Mouse (Mus musculus) embryonic facial prominence, embryonic 12.5 days (tissue): ENCODE measurements at regions not wholly inside any gene's neighbourhood (a gene's known extent, or its start where the extent isn't known, plus 50 kb on each side); places are given as distances from the start of the nearest gene placed in this dataset.
"Not testable (repeated sequence)": the region's sequence is repeated elsewhere in the genome, so short reads cannot be mapped to it uniquely, and the experiment has no call there.

Source experiments
- ATAC-seq: fragments of 200-750 bp; cut with Nextera tagmentation; 2 replicates; pipeline ENCODE4 v1.8.0; 2017; ENCODE audit not compliant: insufficient number of reproducible peaks, insufficient read depth, low FRiP score, low TSS enrichment
- H3K27ac ChIP-seq: fragments of 300-500 bp; sonication (generic); 2 replicates; pipeline ENCODE4 v1.5.1; 2016; ENCODE audit warnings: mild to moderate bottlenecking
- H3K27me3 ChIP-seq: fragments of 300-500 bp; sonication (generic); 2 replicates; pipeline ENCODE4 v1.6.1; 2016; ENCODE audit warnings: mild to moderate bottlenecking, moderate library complexity
- H3K36me3 ChIP-seq: fragments of 300-500 bp; sonication (generic); 2 replicates; pipeline ENCODE4 v1.6.1; 2016; ENCODE audit warnings: mild to moderate bottlenecking
- H3K4me1 ChIP-seq: fragments of 300-500 bp; sonication (generic); 2 replicates; pipeline ENCODE4 v1.6.1; 2016
- H3K4me2 ChIP-seq: fragments of 300-500 bp; sonication (generic); replicated peaks from 2 replicates; pipeline ENCODE4 v1.6.1; 2016; ENCODE audit warnings: mild to moderate bottlenecking, moderate library complexity
- H3K4me3 ChIP-seq: fragments of 300-500 bp; sonication (generic); 2 replicates; pipeline ENCODE4 v1.5.1; 2016; ENCODE audit warnings: mild to moderate bottlenecking
- H3K9ac ChIP-seq: fragments of 300-500 bp; sonication (generic); 2 replicates; pipeline ENCODE4 v1.6.1; 2016; ENCODE audit warnings: mild to moderate bottlenecking, moderate library complexity
- H3K9me3 ChIP-seq: fragments of 300-500 bp; sonication (generic); 2 replicates; pipeline ENCODE4 v1.6.1; 2016; ENCODE audit warnings: mild to moderate bottlenecking, moderate library complexity
- WGBS: fragments of 180-500 bp; shearing (Covaris S2); methylation state at CpG from one replicate; pipeline ENCODE4 v1.1.7; 2016; 5-methylcytosine and 5-hydroxymethylcytosine counted together

DNA sequence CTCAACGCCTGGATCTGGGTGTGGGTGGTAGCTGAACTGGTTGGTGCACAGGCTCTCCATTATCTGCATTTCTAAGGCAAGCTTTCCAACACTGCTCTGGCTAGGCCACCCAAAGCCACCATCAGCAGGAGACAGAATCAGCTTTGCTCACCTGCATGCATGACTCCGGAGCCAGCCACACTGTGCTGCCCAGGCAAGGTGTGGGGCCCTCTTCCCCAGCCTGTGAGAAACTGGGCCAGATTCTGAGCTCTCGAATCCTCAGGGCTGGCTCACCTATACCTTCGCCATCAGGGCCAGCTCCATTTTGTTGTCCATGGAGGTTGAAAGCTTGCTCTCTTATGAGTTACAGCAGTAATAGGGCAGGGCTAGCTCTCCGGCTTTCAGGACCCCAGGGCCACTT lies 293.1 kb upstream of the Pdzrn3 start:
- no peaks in the 10 kb centered on the region for H3K27me3 ChIP-seq
- 68% methylated on average over 5 of the region's 5 CpGs for WGBS
- ATAC-seq = peak; percentile 60; the same call in 1 of the 2 replicates

GRCm38 (mm10) chr6:101669118-101669845 lies 291.6 kb upstream of the Pdzrn3 start:
- no peak overlapping the region for H3K4me3 ChIP-seq
- no peak overlapping the region for H3K4me2 ChIP-seq
- WGBS = 63% methylated on average over 5 of the region's 5 CpGs
- ATAC-seq = no peak
- H3K4me1 ChIP-seq = no peaks in the 10 kb centered on the region; the same call in 1 of the 2 replicates
- no peaks in the 10 kb centered on the region for H3K36me3 ChIP-seq
- no peaks in the 10 kb centered on the region for H3K9me3 ChIP-seq
- no peak overlapping the region for H3K9ac ChIP-seq
- H3K27me3 ChIP-seq = no peaks in the 10 kb centered on the region
- no peak overlapping the region for H3K27ac ChIP-seq

More for the DNA sequence above, 293.1 kb upstream of the Pdzrn3 start:
- no peaks in the 10 kb centered on the region; the same call in 1 of the 2 replicates for H3K4me1 ChIP-seq
- no peaks in the 10 kb centered on the region for H3K9me3 ChIP-seq
- no peaks in the 10 kb centered on the region for H3K36me3 ChIP-seq
- H3K9ac ChIP-seq = no peak overlapping the region
- H3K4me2 ChIP-seq = no peak overlapping the region
- H3K4me3 ChIP-seq = no peak overlapping the region
- no peak overlapping the region for H3K27ac ChIP-seq

DNA sequence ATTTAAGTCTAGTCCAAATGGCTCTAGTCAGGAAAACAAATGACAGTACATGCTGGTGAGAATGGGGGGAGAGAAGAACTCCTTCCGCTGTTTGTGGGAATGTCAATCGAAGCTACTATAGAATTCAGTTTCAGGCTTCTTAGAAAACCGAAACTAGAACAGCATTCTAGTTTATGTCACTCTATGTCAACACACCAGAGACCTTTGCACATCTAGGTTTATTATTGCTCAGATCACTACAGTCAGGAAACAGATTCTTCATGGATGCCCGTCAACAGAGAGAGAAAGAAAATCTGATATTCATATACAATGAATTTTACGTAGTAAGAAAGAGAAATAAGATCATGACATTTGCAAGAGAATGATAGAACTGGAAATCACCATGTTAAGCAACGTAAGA lies 276.7 kb upstream of the Pdzrn3 start:
- ATAC-seq = no peak
- 84% methylated on average over 6 of the region's 6 CpGs for WGBS
- Histone ChIP-seq H3K9me3 (no peaks in the 10 kb centered on the region), H3K4me3 (no peak overlapping the region), H3K9ac (no peak overlapping the region), H3K27ac (no peak overlapping the region), H3K4me1 (no peaks in the 10 kb centered on the region), H3K4me2 (no peak overlapping the region), H3K36me3 (no peaks in the 10 kb centered on the region), H3K27me3 (no peaks in the 10 kb centered on the region)

- not testable (repeated sequence) for H3K4me2 ChIP-seq, H3K36me3 ChIP-seq, H3K27me3 ChIP-seq, H3K9me3 ChIP-seq, H3K9ac ChIP-seq, H3K27ac ChIP-seq, H3K4me1 ChIP-seq, ATAC-seq, H3K4me3 ChIP-seq
- 9% methylated on average over 5 of the region's 6 CpGs for WGBS
Observed at GRCm38 (mm10) chr6:101650348-101650747, 272.7 kb upstream of the Pdzrn3 start.

GRCm38 (mm10) chr6:101617295-101617694 lies 239.6 kb upstream of the Pdzrn3 start:
- Histone ChIP-seq H3K9me3 (no peaks in the 10 kb centered on the region), H3K27ac (no peak overlapping the region), H3K27me3 (no peaks in the 10 kb centered on the region), H3K9ac (no peak overlapping the region), H3K4me1 (no peaks in the 10 kb centered on the region), H3K4me2 (no peak overlapping the region), H3K36me3 (no peaks in the 10 kb centered on the region), H3K4me3 (no peak overlapping the region)
- 72% methylated on average over 1 of the region's 1 CpGs for WGBS
- ATAC-seq = no peak

DNA sequence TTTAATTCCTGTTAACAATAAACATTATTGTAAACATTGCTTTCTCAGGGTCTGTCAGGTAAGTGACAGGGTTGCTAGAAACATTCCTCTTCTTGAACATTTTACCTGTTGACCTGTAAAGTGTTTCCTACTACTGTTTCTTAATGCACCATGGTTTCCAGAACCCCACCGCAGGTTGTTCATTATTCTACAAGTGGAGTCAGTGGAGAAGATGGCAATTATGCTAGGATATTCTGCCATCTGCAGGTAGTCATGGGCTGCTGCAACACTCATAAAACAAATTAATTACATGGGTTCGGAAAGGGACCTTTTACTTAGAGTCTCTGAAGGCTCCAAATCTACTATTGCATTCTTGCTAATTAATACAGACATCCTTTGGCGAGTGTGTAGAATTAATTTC lies 239.1 kb upstream of the Pdzrn3 start:
- no peak overlapping the region for H3K27ac ChIP-seq
- no peak overlapping the region for H3K4me3 ChIP-seq
- H3K4me2 ChIP-seq = no peak overlapping the region
- 48% methylated on average over 3 of the region's 3 CpGs for WGBS
- no peak overlapping the region for H3K9ac ChIP-seq
- H3K4me1 ChIP-seq = no peaks in the 10 kb centered on the region
- no peaks in the 10 kb centered on the region for H3K9me3 ChIP-seq
- no peaks in the 10 kb centered on the region for H3K27me3 ChIP-seq
- no peaks in the 10 kb centered on the region for H3K36me3 ChIP-seq
- no peak for ATAC-seq

- Histone ChIP-seq H3K9ac (no peak overlapping the region), H3K36me3 (no peaks in the 10 kb centered on the region), H3K4me3 (no peak overlapping the region), H3K4me2 (no peak overlapping the region), H3K27me3 (no peaks in the 10 kb centered on the region), H3K27ac (no peak overlapping the region), H3K4me1 (no peaks in the 10 kb centered on the region), H3K9me3 (no peaks in the 10 kb centered on the region)
- ATAC-seq = no peak
- WGBS = 77% methylated on average over 4 of the region's 4 CpGs
Observed at GRCm38 (mm10) chr6:101609015-101609414, 231.3 kb upstream of the Pdzrn3 start.

DNA sequence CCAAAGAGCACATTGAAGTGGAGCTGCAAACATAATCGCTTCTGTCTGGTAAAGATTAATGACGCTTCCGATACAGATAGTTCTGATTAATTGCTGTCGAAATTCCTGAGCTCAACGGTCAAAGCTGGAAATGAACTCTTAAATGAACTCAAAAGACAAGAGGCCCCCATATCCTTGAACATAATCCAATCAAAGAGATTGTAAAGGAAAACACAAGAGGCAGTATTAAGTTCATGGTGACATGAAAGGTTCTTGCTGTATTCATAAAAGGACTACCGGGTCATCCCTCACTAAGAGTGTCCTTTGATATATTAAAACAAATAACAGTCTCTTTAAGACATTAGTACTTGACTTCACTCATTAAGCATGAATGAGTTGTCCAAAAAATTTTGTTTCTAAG lies 225.4 kb upstream of the Pdzrn3 start:
- Histone ChIP-seq H3K9me3 (no peaks in the 10 kb centered on the region), H3K27ac (no peak overlapping the region), H3K27me3 (no peaks in the 10 kb centered on the region), H3K4me3 (no peak overlapping the region), H3K36me3 (no peaks in the 10 kb centered on the region), H3K4me2 (no peak overlapping the region), H3K4me1 (no peaks in the 10 kb centered on the region), H3K9ac (no peak overlapping the region)
- 54% methylated on average over 6 of the region's 6 CpGs for WGBS
- no peak for ATAC-seq

GRCm38 (mm10) chr6:101596995-101597394 lies 219.3 kb upstream of the Pdzrn3 start:
- ATAC-seq = no peak
- WGBS = 84% methylated on average over 2 of the region's 2 CpGs
- no peak overlapping the region for H3K9ac ChIP-seq
- no peak overlapping the region for H3K4me3 ChIP-seq
- no peaks in the 10 kb centered on the region for H3K9me3 ChIP-seq
- no peaks in the 10 kb centered on the region for H3K27me3 ChIP-seq
- H3K4me1 ChIP-seq = no peaks in the 10 kb centered on the region
- no peak overlapping the region for H3K4me2 ChIP-seq
- H3K27ac ChIP-seq = no peak overlapping the region
- no peaks in the 10 kb centered on the region for H3K36me3 ChIP-seq

- Histone ChIP-seq H3K36me3 (no peaks in the 10 kb centered on the region), H3K27ac (peak overlapping the region; percentile 17; the same call in 1 of the 2 replicates), H3K27me3 (no peaks in the 10 kb centered on the region), H3K4me3 (no peak overlapping the region), H3K4me2 (no peak overlapping the region), H3K9ac (no peak overlapping the region), H3K4me1 (no peaks in the 10 kb centered on the region), H3K9me3 (no peaks in the 10 kb centered on the region)
- 76% methylated on average over 12 of the region's 12 CpGs for WGBS
- ATAC-seq = no peak
Observed at GRCm38 (mm10) chr6:101593782-101594641, 216.3 kb upstream of the Pdzrn3 start.

- H3K4me1 ChIP-seq = no peaks in the 10 kb centered on the region
- 79% methylated on average over 16 of the region's 16 CpGs for WGBS
- H3K36me3 ChIP-seq = no peaks in the 10 kb centered on the region
- no peak overlapping the region for H3K9ac ChIP-seq
- H3K27ac ChIP-seq = no peak overlapping the region
- H3K4me2 ChIP-seq = no peak overlapping the region
- no peaks in the 10 kb centered on the region for H3K9me3 ChIP-seq
- no peak overlapping the region for H3K4me3 ChIP-seq
- no peak for ATAC-seq
- no peaks in the 10 kb centered on the region for H3K27me3 ChIP-seq
Observed at GRCm38 (mm10) chr6:101585871-101586270, 208.2 kb upstream of the Pdzrn3 start.

GRCm38 (mm10) chr6:101580824-101581223 lies 203.1 kb upstream of the Pdzrn3 start:
- Histone ChIP-seq H3K27ac (no peak overlapping the region), H3K36me3 (no peaks in the 10 kb centered on the region), H3K4me1 (no peaks in the 10 kb centered on the region), H3K9ac (no peak overlapping the region), H3K4me2 (no peak overlapping the region), H3K4me3 (no peak overlapping the region), H3K27me3 (no peaks in the 10 kb centered on the region), H3K9me3 (no peaks in the 10 kb centered on the region)
- ATAC-seq = no peak
- WGBS = 79% methylated on average over 4 of the region's 4 CpGs
